Mouse (Mus musculus) hematopoietic stem cell, adult 5-6 weeks (primary cell): Measurements from ENCODE around the gene Kera. TPM values are rescaled to one million over a fixed set of nuclear protein-coding genes. Genes with fewer than 3 reads are reported as not detected.

Experiments used
- ATAC-seq, 2 experiments: fragments of 125-278 bp in 1 of 2; replicated peaks in 1 of 2; 2 replicates each; pipeline ENCODE4 v1.8.0; 2016 to 2017; ENCODE audit warnings: inconsistent platforms in 2 of 2, mild to moderate bottlenecking in 2 of 2, moderate number of reproducible peaks in 2 of 2, low read depth in 1 of 2, moderate TSS enrichment in 1 of 2; ENCODE audit not compliant: low FRiP score in 2 of 2, poor library complexity in 2 of 2, severe bottlenecking in 2 of 2, insufficient read depth in 1 of 2, low TSS enrichment in 1 of 2
- total RNA-seq: library from RNA; stranded (forward); fragments of 172-1452, 232-1000 nt; gene quantifications from 2 replicates; pipeline ENCODE4 v1.2.3, GENCODE M21; 2017

Gene Kera
- total RNA-seq, result not detected in 2 replicates

DNA sequence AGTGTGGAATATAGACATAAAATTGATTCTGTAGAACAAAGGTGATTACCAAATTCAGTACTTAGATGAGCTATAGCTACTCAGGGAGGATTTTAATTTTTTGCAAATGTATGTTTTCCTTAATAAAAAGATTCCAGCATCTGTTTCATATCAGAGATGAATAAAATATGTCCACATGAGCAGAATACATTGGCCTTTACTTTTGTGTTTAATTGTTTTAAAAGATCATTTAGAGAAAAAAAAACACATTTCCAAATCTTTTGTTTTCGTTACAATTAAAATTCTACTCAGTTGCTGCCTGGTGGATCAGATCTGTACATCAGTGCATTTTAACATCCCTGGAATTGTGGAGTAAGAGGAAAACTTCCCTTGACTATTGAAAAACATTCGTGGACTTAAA lies at the start of gene Kera:
Kera (plus strand) TSS at position 301 of the 400 bp plus-strand sequence.
- ATAC-seq, result no peak

- no peak; a peak in 1 of 4 replicates for ATAC-seq
Observed at GRCm38 (mm10) chr10:97564957-97565856, 41.5 kb upstream of the Kera start, which contains the start of gene Lum. Gene Lum (plus strand): TSS chr10:97565128.

- no peak for ATAC-seq
Observed at GRCm38 (mm10) chr10:97567489-97568135, 39.1 kb upstream of the Kera start.

DNA sequence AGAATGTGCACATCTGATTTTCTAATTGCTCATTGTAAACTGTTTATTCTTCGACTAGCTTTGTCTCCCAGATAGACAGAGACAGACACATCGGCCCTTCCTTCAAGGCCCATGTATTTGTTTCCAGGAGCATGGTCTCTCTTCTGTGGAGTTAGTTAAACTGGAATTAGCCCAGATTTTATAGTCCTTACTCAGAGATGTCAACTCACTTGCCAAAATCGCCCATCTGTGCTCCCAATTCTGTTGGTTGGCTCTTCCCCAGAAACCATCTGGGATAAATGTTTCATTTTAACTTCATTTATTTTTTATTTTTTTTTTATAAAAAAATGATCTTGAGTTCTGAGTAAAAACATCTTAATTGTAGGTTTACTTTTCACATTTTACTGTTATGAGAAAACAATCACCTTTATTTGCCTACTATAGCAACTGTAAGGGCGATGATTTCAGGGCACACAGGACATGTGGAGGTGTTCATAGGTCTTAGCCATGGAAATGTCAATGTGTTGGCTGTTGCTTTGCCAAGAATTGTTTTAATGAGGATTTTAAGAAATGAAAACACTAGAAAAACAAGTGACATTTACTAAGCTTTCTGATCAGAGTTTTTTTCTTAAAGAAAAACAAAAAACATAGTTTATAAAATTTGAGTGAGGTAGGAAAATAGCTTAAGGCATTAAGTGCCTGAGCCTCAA lies 24.0 kb upstream of the Kera start:
- no peak for ATAC-seq

GRCm38 (mm10) chr10:97584176-97584575 lies 22.5 kb upstream of the Kera start:
- no peak for ATAC-seq

GRCm38 (mm10) chr10:97587159-97587558 lies 19.5 kb upstream of the Kera start:
- no peak for ATAC-seq

- no peak for ATAC-seq
Observed at GRCm38 (mm10) chr10:97589574-97589973, 17.1 kb upstream of the Kera start.

GRCm38 (mm10) chr10:97591036-97591435 lies 15.6 kb upstream of the Kera start:
- ATAC-seq, result no peak

GRCm38 (mm10) chr10:97591685-97592084 lies 15.0 kb upstream of the Kera start:
- no peak for ATAC-seq

- no peak for ATAC-seq
Observed at GRCm38 (mm10) chr10:97595680-97596079, 11.0 kb upstream of the Kera start.

DNA sequence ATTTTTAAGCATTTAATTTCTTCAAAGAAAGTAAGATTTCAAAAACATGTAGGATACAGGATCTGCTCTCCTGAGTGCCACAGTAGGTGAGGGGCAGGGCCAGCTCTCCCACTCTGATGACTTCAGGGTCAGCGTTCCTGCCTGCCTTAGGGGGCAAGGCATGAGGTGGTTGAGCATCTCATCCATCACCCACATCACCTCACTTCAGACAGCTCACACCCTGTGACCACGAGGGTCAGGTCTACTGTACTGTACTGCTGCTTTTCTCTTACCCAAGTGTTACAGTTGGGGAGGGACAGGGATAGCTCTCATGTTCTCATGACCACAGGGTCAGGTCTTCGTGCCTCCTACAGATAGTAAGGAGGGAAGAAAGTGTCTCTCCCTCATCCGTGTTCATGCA lies 4.9 kb upstream of the Kera start:
- no peak for ATAC-seq

DNA sequence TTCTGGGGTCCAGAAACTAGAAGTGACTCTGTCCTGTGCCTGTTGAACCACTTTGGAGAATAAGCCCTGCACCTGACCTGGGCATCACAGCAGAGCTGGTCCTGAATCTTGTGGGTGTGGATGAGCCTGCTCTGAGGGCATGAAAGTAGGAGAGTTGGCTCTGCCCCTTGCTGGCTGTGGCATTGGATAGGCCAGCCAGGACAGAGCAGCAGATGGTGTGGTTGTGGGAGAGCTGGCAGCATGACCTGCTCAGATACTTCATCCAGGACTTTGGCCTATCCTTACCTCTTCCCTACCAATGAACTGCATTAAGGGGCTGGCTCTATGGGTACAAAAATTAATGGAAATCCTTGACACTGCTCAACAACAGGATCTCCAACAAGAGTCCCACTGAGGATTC lies 3.4 kb upstream of the Kera start:
- ATAC-seq, result no peak

GRCm38 (mm10) chr10:97622328-97622727 lies 15.6 kb downstream of the Kera start:
- no peak for ATAC-seq

GRCm38 (mm10) chr10:97624381-97624780 lies 17.7 kb downstream of the Kera start:
- ATAC-seq, result no peak

GRCm38 (mm10) chr10:97625116-97625515 lies 18.4 kb downstream of the Kera start:
- no peak for ATAC-seq

GRCm38 (mm10) chr10:97626543-97626942 lies 19.9 kb downstream of the Kera start:
- ATAC-seq, result no peak

- ATAC-seq, result no peak
Observed at GRCm38 (mm10) chr10:97631061-97631460, 24.4 kb downstream of the Kera start.

GRCm38 (mm10) chr10:97641926-97642325 lies 35.2 kb downstream of the Kera start:
- no peak for ATAC-seq
